Mouse (Mus musculus): ENCODE measurements around the gene Dnmt1. TPM values are rescaled to one million over a fixed set of nuclear protein-coding genes. Genes with fewer than 3 reads are reported as not detected.
A peak's percentile ranks its signal among the peaks of the same experiment; 100 is the strongest.

Gene Dnmt1
- polyA plus RNA-seq, 1 experiment from 2014 or later, result 95.7 TPM

DNA sequence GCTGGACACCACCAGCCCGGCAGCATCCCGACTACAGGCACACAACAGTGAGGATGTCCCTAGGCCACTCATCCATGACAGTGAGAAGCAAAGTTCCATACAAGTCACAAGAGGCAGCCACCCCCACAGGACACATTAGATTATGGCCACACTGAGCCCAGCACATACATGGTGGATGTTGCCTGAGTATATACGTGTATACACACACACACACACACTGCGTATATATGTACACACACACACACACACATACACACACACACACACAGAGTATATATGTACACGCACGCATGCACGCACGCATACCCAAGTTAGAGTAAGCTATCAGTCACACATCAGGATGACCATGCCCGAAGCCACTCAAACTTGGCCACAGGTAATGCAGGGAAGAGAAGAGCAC, 64.3 kb downstream of the Dnmt1 start:
- peaks cover 52% of the 10 kb centered on the region for H3K36me3 ChIP-seq (ENCODE audit: control insufficient read depth, insufficient read depth, low read length)
- no peak overlapping the region for H3K4me3 ChIP-seq (ENCODE audit: low read depth, low read length)
- 96% methylated on average over 9 of the region's 9 CpGs for WGBS
- H3K9me3 ChIP-seq (ENCODE audit: control insufficient read depth, low read length), result no peaks in the 10 kb centered on the region
- H3K4me2 ChIP-seq (ENCODE audit: low read depth, severe bottlenecking), result no peak overlapping the region
- peaks cover 8% of the 10 kb centered on the region for H3K4me1 ChIP-seq (ENCODE audit: control insufficient read depth, insufficient read depth, low read length)
- ATAC-seq (ENCODE audit: insufficient number of reproducible peaks, low FRiP score, low TSS enrichment, low read depth) (no peak), DNase-seq (ENCODE audit: low spot score) (no peak)
- H3K27me3 ChIP-seq (ENCODE audit: control insufficient read depth, insufficient read depth, low read length), result no peaks in the 10 kb centered on the region
- no peak overlapping the region for H3K9ac ChIP-seq (ENCODE audit: low read length)
- H3K27ac ChIP-seq (replicated peaks; ENCODE audit: low read depth, low read length), result no peak overlapping the region

DNA sequence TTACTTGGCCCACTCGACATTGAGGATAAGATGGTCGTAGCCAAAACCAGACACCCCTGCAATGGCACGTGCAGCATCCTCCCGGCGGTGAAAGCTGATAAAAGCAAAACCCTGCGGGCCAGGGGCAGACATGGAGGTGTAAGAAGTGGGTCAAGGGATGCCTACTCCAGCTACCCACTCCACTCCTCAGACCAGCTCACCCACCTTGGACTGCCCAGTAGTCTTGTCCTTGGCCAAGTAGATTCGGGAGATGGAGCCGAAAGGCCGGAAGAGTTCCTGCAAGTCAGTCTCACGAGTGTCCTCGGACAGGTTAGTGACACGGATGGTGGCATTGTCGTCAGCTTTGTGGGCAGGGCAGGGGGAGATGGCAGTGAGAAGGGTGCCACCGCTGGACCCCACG, 65.1 kb downstream of the Dnmt1 start:
- H3K4me3 ChIP-seq (ENCODE audit: low read depth, low read length), result no peak overlapping the region
- no peak for ATAC-seq (ENCODE audit: insufficient number of reproducible peaks, low FRiP score, low TSS enrichment, low read depth)
- no peak for DNase-seq (ENCODE audit: low spot score)
- H3K27me3 ChIP-seq (ENCODE audit: control insufficient read depth, insufficient read depth, low read length), result no peaks in the 10 kb centered on the region
- H3K36me3 ChIP-seq (ENCODE audit: control insufficient read depth, insufficient read depth, low read length), result peaks cover 58% of the 10 kb centered on the region
- H3K4me2 ChIP-seq (ENCODE audit: low read depth, severe bottlenecking), result no peak overlapping the region
- no peak overlapping the region for H3K27ac ChIP-seq (replicated peaks; ENCODE audit: low read depth, low read length)
- H3K9ac ChIP-seq (ENCODE audit: low read length), result no peak overlapping the region
- peaks cover 8% of the 10 kb centered on the region for H3K4me1 ChIP-seq (ENCODE audit: control insufficient read depth, insufficient read depth, low read length)
- 91% methylated on average over 15 of the region's 15 CpGs for WGBS
- no peaks in the 10 kb centered on the region for H3K9me3 ChIP-seq (ENCODE audit: control insufficient read depth, low read length)

DNA sequence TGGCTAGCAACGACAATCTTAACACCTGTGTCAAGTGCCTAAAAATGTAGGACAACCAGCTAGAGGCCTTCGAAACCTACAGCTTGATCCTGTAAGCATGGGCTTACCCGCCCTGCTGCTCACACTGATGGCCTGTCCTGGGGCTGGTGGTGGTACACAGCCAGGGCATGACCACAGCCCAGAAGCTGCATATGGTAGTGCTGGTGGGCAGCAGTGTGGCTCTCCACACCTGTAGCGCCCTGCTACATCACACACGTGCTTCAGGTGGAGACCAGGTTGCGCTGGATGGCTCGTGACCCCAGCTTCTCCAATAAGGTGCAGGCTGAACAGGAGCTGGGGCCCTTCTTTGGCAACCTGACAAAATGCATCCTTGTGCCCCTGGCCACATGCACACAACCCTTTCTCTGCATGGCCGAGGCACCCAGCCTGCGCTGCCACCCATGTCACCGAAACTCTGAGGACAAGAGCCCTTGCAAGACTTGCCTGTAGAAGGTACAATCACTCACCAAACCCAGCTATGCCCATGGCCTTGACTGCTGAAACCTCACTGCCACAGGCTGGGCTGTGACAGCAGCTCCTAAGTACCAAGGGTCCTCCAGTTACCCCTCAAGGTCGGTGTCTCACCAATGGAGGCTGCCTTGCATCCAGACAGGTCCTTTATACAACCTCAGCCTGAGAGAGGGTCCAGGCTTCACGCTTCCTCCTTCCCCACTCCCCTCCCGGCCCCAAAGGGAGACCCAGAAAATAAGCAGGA, 65.9 kb downstream of the Dnmt1 start:
- no peaks in the 10 kb centered on the region for H3K9me3 ChIP-seq (ENCODE audit: control insufficient read depth, low read length)
- no peak overlapping the region for H3K4me2 ChIP-seq (ENCODE audit: low read depth, severe bottlenecking)
- peaks cover 58% of the 10 kb centered on the region for H3K36me3 ChIP-seq (ENCODE audit: control insufficient read depth, insufficient read depth, low read length)
- H3K27me3 ChIP-seq (ENCODE audit: control insufficient read depth, insufficient read depth, low read length), result no peaks in the 10 kb centered on the region
- H3K4me1 ChIP-seq (ENCODE audit: control insufficient read depth, insufficient read depth, low read length), result peaks cover 8% of the 10 kb centered on the region
- no peak overlapping the region for H3K9ac ChIP-seq (ENCODE audit: low read length)
- no peak overlapping the region for H3K4me3 ChIP-seq (ENCODE audit: low read depth, low read length)
- no peak for DNase-seq (ENCODE audit: low spot score)
- 87% methylated on average over 13 of the region's 13 CpGs for WGBS
- ATAC-seq (ENCODE audit: insufficient number of reproducible peaks, low FRiP score, low TSS enrichment, low read depth), result no peak
- H3K27ac ChIP-seq (replicated peaks; ENCODE audit: low read depth, low read length), result no peak overlapping the region

DNA sequence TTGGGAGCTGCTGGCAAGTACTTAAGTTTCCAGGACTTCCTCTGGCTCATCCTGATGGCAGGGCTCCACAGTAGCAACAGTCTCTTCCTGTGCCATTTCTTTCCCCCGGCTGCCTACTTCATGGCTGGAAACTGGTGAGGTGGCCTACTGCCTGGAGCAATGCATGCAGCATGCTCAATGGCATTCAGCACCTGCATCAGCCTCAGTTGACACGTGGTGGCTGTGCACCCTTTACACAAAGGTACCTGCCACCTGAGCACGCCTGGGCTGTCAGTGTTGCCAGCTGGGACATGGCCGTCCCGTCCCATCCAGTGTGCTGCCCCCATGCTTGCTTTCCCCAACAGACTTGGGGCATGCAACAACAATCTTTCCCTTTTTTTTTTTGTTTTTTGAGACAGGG, 66.6 kb downstream of the Dnmt1 start:
- no peak overlapping the region for H3K27ac ChIP-seq (replicated peaks; ENCODE audit: low read depth, low read length)
- no peaks in the 10 kb centered on the region for H3K27me3 ChIP-seq (ENCODE audit: control insufficient read depth, insufficient read depth, low read length)
- H3K9ac ChIP-seq (ENCODE audit: low read length), result no peak overlapping the region
- H3K4me1 ChIP-seq (ENCODE audit: control insufficient read depth, insufficient read depth, low read length), result peaks cover 8% of the 10 kb centered on the region
- WGBS, result 66% methylated on average over 5 of the region's 5 CpGs
- no peak for ATAC-seq (ENCODE audit: insufficient number of reproducible peaks, low FRiP score, low TSS enrichment, low read depth)
- no peak overlapping the region for H3K4me2 ChIP-seq (ENCODE audit: low read depth, severe bottlenecking)
- no peak overlapping the region for H3K4me3 ChIP-seq (ENCODE audit: low read depth, low read length)
- peaks cover 58% of the 10 kb centered on the region for H3K36me3 ChIP-seq (ENCODE audit: control insufficient read depth, insufficient read depth, low read length)
- no peak for DNase-seq (ENCODE audit: low spot score)
- no peaks in the 10 kb centered on the region for H3K9me3 ChIP-seq (ENCODE audit: control insufficient read depth, low read length)

DNA sequence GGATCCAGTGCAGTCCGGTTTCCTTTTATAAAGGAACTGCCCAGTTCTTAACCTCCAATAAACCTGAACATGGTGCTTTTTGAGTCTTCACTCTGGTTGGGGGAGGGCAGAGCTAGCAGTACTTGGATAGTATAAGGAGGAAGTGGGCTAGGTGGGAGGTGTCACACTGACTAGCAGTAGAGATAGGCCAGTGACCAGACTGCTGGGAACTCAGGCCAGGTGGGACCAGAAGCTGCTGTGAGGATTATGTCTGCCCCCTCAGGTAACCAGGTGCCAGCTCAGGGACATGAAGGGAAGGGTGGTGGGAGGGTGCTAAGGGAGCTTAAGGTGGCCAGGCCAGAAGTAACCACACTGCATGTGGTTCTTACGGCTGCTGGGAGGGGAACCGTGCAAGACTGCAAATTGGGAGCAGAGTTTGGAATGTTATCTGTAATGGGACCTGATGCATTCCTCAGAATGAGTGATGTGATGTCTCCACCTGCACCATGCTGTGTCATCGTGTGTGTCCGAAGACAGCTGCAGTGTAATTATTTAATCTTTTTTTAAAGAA, 67.5 kb downstream of the Dnmt1 start:
- no peaks in the 10 kb centered on the region for H3K27me3 ChIP-seq (ENCODE audit: control insufficient read depth, insufficient read depth, low read length)

DNA sequence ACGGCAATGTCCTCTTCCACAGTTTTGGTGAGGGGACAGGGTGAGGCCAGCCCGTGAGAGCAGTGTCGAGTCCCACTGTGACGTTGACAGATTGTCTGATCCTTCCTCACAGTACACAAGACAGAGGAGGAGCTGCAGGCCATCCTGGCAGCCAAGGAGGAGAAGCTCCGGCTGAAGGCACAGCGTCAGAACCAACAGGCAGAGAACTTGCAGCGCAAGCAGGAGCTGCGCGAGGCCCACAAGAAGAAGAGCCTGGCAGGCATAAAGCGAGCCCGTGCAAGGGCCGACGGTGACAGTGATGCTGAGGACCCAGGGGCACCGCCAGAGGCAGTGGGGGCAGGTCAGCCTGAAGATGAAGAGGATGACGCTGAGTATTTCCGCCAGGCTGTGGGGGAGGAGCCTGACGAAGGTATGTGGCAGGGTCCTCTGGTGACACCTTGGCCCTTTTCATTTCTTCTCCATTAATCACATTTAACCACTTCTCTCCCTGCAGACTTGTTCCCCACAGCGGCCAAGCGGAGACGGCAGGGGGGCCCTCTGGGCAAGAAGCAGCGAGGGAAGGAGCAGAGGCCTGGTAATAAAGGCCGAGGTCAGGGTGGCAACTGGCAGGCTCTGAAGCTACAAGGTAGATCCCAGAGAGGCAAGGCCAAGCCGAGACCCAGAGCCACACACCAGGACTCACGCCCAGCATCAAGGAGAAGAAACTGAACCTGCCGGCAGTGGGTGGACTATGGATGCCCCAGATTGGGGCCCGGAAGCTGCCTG, 68.2 kb downstream of the Dnmt1 start:
- Histone ChIP-seq H3K36me3 (ENCODE audit: control insufficient read depth, insufficient read depth, low read length) (peaks cover 55% of the 10 kb centered on the region), H3K4me2 (ENCODE audit: low read depth, severe bottlenecking) (no peak overlapping the region), H3K4me3 (ENCODE audit: low read depth, low read length) (no peak overlapping the region), H3K9ac (ENCODE audit: low read length) (no peak overlapping the region), H3K9me3 (ENCODE audit: control insufficient read depth, low read length) (no peaks in the 10 kb centered on the region), H3K27me3 (ENCODE audit: control insufficient read depth, insufficient read depth, low read length) (no peaks in the 10 kb centered on the region), H3K4me1 (ENCODE audit: control insufficient read depth, insufficient read depth, low read length) (no peaks in the 10 kb centered on the region), H3K27ac (replicated peaks; ENCODE audit: low read depth, low read length) (no peak overlapping the region)
- WGBS, result 80% methylated on average over 26 of the region's 26 CpGs
- DNase-seq (ENCODE audit: low spot score) (no peak), ATAC-seq (ENCODE audit: insufficient number of reproducible peaks, low FRiP score, low TSS enrichment, low read depth) (no peak)

More for the DNA sequence above, 67.5 kb downstream of the Dnmt1 start:
- DNase-seq (ENCODE audit: low spot score), result no peak
- ATAC-seq (ENCODE audit: insufficient number of reproducible peaks, low FRiP score, low TSS enrichment, low read depth), result no peak
- Histone ChIP-seq H3K4me2 (ENCODE audit: low read depth, severe bottlenecking) (no peak overlapping the region), H3K4me1 (ENCODE audit: control insufficient read depth, insufficient read depth, low read length) (peaks cover 2% of the 10 kb centered on the region), H3K4me3 (ENCODE audit: low read depth, low read length) (no peak overlapping the region), H3K9me3 (ENCODE audit: control insufficient read depth, low read length) (no peaks in the 10 kb centered on the region), H3K36me3 (ENCODE audit: control insufficient read depth, insufficient read depth, low read length) (peaks cover 58% of the 10 kb centered on the region), H3K9ac (ENCODE audit: low read length) (no peak overlapping the region), H3K27ac (replicated peaks; ENCODE audit: low read depth, low read length) (no peak overlapping the region)
- 70% methylated on average over 5 of the region's 5 CpGs for WGBS

DNA sequence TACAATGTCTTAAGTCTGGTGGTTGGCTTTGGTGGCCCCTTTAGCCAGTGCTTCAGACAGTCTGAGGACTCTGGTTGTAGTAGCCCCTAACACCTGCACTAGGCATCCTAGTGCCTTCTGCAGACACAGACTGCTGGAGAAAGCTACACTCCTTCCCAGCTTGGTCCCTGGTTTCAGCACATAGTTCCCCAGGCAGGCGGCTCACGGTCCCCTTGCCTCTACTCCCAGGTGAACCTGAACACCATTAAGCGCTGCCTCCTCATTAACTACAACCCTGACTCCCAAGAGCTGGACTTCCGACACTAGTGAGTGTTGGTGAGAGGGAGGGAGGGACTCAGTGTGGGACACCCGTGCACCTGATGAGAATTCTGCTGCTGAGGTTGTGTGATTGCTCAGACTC, 69.3 kb downstream of the Dnmt1 start:
- no peak overlapping the region for H3K27ac ChIP-seq (replicated peaks; ENCODE audit: low read depth, low read length)
- no peaks in the 10 kb centered on the region for H3K9me3 ChIP-seq (ENCODE audit: control insufficient read depth, low read length)
- no peak overlapping the region for H3K9ac ChIP-seq (ENCODE audit: low read length)
- H3K27me3 ChIP-seq (ENCODE audit: control insufficient read depth, insufficient read depth, low read length), result no peaks in the 10 kb centered on the region
- no peak overlapping the region for H3K4me2 ChIP-seq (ENCODE audit: low read depth, severe bottlenecking)
- ATAC-seq (ENCODE audit: insufficient number of reproducible peaks, low FRiP score, low TSS enrichment, low read depth) (no peak), DNase-seq (ENCODE audit: low spot score) (no peak)
- H3K36me3 ChIP-seq (ENCODE audit: control insufficient read depth, insufficient read depth, low read length), result peaks cover 47% of the 10 kb centered on the region
- H3K4me1 ChIP-seq (ENCODE audit: control insufficient read depth, insufficient read depth, low read length), result no peaks in the 10 kb centered on the region
- 93% methylated on average over 5 of the region's 5 CpGs for WGBS
- H3K4me3 ChIP-seq (ENCODE audit: low read depth, low read length), result no peak overlapping the region

DNA sequence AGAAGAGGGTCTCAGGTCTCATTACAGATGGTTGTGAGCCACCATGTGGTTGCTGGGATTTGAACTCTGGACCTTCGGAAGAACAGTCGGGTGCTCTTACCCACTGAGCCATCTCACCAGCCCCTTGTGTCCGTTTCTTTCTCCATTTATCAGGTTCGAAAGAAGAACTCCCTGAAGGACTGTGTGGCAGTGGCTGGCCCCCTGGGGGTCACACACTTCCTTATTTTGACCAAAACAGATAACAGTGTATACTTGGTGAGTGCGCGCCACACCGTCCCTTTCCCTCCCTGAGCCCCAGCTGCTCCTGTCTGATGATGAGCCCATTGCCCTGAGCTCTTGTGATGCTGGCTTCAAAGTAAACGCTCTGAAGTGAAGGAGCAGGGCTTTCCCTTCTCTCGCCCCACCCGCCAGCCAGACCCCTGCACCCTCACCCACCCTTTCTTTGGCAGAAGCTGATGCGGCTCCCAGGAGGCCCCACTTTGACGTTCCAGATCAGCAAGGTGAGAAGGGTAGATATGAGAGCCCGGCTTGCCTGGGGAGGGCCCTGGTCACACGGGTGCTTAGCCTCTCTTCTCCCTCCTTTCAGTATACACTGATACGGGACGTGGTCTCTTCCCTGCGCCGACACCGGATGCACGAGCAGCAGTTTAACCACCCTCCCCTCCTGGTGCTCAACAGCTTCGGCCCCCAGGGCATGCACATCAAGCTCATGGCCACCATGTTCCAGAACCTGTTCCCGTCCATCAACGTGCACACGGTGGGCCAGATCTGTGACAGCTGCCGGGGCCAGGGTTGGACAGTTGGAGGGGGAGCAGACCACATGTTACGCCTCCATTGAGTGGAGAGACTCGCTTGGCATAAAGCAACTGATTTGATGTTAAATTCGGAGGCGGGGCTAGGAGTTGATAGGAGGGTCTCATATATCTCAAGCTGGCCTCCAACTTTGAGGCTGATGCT, 70.2 kb downstream of the Dnmt1 start:
- 83% methylated on average over 29 of the region's 29 CpGs for WGBS
- DNase-seq (ENCODE audit: low spot score), result no peak
- H3K9me3 ChIP-seq (ENCODE audit: control insufficient read depth, low read length), result no peaks in the 10 kb centered on the region
- peaks cover 40% of the 10 kb centered on the region for H3K36me3 ChIP-seq (ENCODE audit: control insufficient read depth, insufficient read depth, low read length)
- peak overlapping the region; percentile 36 for H3K4me2 ChIP-seq (ENCODE audit: low read depth, severe bottlenecking)
- H3K9ac ChIP-seq (ENCODE audit: low read length), result no peak overlapping the region
- H3K27ac ChIP-seq (replicated peaks; ENCODE audit: low read depth, low read length), result no peak overlapping the region
- H3K4me3 ChIP-seq (ENCODE audit: low read depth, low read length), result peak overlapping the region; percentile 79; the same call in 1 of the 2 replicates
- no peak for ATAC-seq (ENCODE audit: insufficient number of reproducible peaks, low FRiP score, low TSS enrichment, low read depth)
- H3K27me3 ChIP-seq (ENCODE audit: control insufficient read depth, insufficient read depth, low read length), result no peaks in the 10 kb centered on the region
- no peaks in the 10 kb centered on the region for H3K4me1 ChIP-seq (ENCODE audit: control insufficient read depth, insufficient read depth, low read length)

All from limb, embryonic 11.5 days (tissue).